Mouse (Mus musculus) lung, adult 2 months (tissue): Measurements from ENCODE around the gene Dusp13.

Experiments
- CTCF ChIP-seq: fragments of 200-500 bp; IDR thresholded peaks from 2 replicates; pipeline ENCODE4 v1.5.1; 2011; ENCODE audit warnings: mild to moderate bottlenecking, low read length, control low read depth; ENCODE audit not compliant: insufficient read depth
- POLR2A ChIP-seq: fragments of 200-500 bp; IDR thresholded peaks from 2 replicates; pipeline ENCODE4 v1.6.1; 2011; ENCODE audit warnings: low read depth, mild to moderate bottlenecking, control low read depth, low read length, borderline replicate concordance; ENCODE audit errors: extremely low read depth

DNA sequence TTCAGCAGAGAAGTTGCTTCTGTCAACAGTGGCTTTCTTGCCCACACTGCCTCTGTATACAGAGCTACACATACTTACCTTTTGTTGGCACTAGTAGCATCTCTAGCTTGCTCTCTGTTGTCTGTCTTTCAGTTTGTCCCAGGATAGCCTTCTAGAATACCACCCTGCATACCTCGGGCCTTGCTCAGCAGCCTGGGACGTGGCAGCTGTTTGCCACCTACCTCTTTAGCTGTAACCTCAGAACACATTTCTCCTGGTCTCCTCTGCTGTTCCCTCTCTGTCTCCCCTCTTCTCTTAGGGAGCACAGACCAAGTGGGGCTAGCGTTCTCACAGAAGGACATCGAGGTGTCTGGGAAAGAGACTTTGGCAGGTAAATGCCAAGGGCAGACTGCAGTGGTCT, 8.5 kb downstream of the Dusp13 start:
- TF ChIP-seq POLR2A (no peak), CTCF (no peak)
